Mouse (Mus musculus): ENCODE data around the gene Pcdh15. TPM values are rescaled to one million over a fixed set of nuclear protein-coding genes. Genes with fewer than 3 reads are reported as not detected.

Gene Pcdh15
- total RNA-seq (2017): not detected in 2 replicates

GRCm38 (mm10) chr10:73098966-73099845 is at the start of gene Pcdh15:
TSS of gene Pcdh15 (plus strand) at chr10:73099342.
- ATAC-seq (replicated peaks; ENCODE audit: low read depth, poor library complexity, severe bottlenecking): no peak

DNA sequence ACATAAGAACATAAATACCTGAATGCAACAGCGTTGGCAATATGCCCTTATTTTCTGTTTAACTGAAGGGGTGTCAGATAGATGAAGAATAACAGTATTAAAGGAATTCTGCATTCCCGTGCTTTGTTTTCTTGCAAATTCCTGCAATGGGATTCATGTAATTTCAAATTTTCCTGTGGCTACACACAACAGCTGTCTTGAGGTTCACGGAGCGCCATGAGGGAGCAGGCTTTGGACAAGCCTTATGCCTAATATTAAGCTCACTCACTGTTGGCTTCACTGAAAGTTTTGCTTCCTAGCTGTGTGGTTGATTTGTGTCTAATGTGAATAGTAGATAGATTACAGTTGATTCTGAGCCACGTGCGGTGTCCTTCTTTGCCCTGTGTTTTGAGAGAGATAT is 47.1 kb upstream of the Pcdh15 start:
- no peak for ATAC-seq (replicated peaks; ENCODE audit: low read depth, poor library complexity, severe bottlenecking)

- no peak for ATAC-seq (replicated peaks; ENCODE audit: low read depth, poor library complexity, severe bottlenecking)
These were observed 39.4 kb upstream of the Pcdh15 start for GRCm38 (mm10) chr10:73059726-73060230.

- no peak for ATAC-seq (replicated peaks; ENCODE audit: low read depth, poor library complexity, severe bottlenecking)
These were observed 12.4 kb upstream of the Pcdh15 start for GRCm38 (mm10) chr10:73086703-73087102.

GRCm38 (mm10) chr10:73096531-73097135 is 2.5 kb upstream of the Pcdh15 start:
- ATAC-seq (replicated peaks; ENCODE audit: low read depth, poor library complexity, severe bottlenecking): no peak

- no peak for ATAC-seq (replicated peaks; ENCODE audit: low read depth, poor library complexity, severe bottlenecking)
These were observed 2.0 kb upstream of the Pcdh15 start for GRCm38 (mm10) chr10:73097176-73097575.

- peak; percentile 91 for ATAC-seq (replicated peaks; ENCODE audit: low read depth, poor library complexity, severe bottlenecking)
These were observed 1.2 kb upstream of the Pcdh15 start for GRCm38 (mm10) chr10:73097979-73098378.

DNA sequence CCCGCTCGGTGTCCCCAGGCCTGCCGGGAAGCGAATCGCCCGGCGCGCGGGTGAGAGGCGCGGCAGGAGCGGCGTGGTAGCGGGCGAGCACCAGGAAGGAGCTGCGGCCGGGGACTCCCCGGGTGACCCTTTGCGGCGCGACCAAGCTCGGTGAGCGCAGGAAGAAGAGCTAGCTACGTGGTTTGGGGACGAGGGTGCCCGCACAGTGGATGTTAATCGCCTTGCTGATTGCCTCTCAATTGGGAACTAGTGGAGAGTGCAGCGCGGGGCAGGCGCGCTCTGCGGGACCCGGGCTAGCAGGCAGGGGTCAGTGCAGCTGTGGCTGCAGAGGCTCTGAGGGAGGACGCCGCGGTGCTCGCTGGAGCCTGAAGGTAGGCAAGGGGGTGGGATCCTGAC is 702 bp downstream of the Pcdh15 start:
- ATAC-seq (replicated peaks; ENCODE audit: low read depth, poor library complexity, severe bottlenecking): no peak

- ATAC-seq (replicated peaks; ENCODE audit: low read depth, poor library complexity, severe bottlenecking): no peak
These were observed 4.3 kb downstream of the Pcdh15 start for GRCm38 (mm10) chr10:73103383-73103994.

DNA sequence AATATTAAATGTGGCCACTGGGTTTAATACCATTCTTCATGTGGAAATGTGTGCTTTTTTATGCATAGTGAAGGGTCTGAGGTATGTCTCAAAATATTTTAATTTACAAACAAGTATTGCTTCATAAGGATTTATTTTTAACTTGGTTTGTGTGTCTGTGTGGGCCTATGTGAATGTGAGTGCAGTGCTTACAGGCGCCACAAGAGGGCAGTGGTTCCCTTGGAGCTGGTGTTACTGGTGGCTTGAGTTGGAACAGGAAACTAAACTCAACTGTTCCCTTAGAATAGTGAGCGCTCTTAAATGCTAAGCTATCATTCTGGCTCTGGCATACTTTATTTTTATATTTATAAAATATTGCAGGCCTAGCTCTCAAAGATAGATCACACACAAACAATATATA is 6.8 kb downstream of the Pcdh15 start:
- ATAC-seq (replicated peaks; ENCODE audit: low read depth, poor library complexity, severe bottlenecking): no peak

- no peak for ATAC-seq (replicated peaks; ENCODE audit: low read depth, poor library complexity, severe bottlenecking)
These were observed 38.8 kb downstream of the Pcdh15 start for GRCm38 (mm10) chr10:73137985-73138384.

DNA sequence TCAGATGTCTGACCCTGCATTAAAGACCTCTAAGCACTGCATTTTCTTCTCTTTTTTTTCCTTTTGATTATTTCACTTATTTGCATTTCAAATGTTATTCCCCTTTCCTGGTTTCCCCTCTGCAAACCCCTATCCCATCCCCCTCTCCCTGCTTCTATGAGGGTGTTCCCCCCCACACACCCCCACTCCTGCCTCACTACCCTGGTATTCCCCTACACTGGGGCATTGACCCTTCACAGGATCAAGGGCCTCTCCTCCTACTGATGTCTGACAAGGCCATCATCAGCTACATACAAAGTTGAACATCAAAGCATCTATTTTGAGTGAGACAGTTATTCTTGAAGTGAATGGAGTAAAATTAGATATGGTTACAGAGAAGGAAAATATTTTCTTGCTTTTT is 48.4 kb downstream of the Pcdh15 start:
- ATAC-seq (replicated peaks; ENCODE audit: low read depth, poor library complexity, severe bottlenecking): no peak

DNA sequence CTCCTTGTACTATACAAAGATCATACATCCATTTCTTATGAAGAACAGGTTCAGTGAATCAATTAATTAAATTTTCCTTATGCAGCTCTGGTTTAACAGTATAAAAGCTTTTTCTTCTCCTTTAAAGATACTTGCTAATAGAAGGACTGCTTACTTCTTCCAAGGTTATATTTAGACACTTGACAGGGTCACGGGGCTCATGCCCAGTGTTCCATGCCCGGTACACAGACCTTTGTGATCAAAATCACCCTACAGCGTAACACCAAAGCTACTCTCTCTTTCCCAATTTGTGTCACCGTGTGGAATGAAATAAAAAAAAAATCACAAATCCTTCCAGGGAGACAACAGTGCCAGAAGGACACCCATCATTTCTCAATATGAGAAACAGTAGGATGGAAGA is 48.8 kb downstream of the Pcdh15 start:
- no peak for ATAC-seq (replicated peaks; ENCODE audit: low read depth, poor library complexity, severe bottlenecking)

GRCm38 (mm10) chr10:73154544-73154943 is 55.4 kb downstream of the Pcdh15 start:
- ATAC-seq (replicated peaks; ENCODE audit: low read depth, poor library complexity, severe bottlenecking): no peak

DNA sequence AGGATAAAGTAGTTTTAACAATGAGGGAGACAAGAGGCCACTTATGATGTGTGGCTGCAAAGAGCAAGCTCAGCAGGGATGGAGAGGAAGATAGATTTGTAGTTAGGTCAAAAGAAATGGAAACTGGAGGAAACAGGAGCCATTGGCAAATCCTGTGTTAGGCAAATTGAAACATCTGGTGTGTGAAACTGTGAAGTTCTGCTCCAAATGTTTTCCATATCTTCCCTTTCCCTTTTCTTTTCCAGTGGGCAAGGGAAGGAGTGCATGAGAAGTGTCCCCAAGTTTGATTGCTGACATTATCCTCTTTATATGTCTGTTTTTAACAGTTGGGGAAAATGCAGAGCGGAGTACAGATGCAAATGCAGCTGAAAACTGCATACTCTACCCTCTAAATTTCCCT is 62.6 kb downstream of the Pcdh15 start:
- ATAC-seq (replicated peaks; ENCODE audit: low read depth, poor library complexity, severe bottlenecking): no peak

DNA sequence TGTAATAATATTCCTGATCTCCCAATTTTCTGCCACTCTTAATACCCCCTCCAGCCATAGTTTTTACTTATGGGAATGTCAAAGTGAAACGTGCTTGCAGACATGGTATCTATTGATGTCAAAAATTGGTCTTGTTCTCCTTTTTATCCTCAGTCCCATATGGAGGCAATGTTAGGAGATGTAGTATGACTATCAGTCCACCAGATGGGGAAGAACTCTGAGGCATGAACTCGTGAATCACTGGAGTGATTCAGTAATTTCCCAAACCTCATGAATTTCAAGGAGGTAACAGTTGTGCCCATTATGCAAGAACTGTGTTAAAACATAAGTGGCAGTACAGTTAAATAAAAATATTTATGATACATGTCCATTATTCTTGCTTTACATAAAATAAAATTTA is 116.9 kb downstream of the Pcdh15 start:
- no peak for ATAC-seq (replicated peaks; ENCODE audit: low read depth, poor library complexity, severe bottlenecking)

DNA sequence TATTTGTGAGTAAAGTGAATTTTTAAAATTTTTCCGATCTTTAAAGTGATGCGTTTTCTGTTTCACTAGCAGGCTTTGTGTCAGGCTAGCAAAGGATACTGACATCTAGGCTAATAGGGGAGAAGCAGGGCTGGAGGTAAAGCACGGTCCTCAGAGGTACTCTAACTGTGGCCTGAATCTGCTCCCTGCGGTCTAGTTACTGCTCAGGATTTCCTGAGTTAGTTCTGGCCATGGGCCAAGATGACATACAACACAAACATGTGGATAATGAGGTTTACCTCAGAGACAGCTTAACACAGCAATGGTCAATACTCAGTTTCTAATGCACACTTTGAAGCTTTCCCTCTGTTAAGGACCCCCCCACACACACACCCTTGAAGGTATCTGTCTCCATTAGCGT is 143.2 kb downstream of the Pcdh15 start:
- ATAC-seq (replicated peaks; ENCODE audit: low read depth, poor library complexity, severe bottlenecking): no peak

- no peak for ATAC-seq (replicated peaks; ENCODE audit: low read depth, poor library complexity, severe bottlenecking)
These were observed 181.3 kb downstream of the Pcdh15 start for GRCm38 (mm10) chr10:73280438-73280837.

DNA sequence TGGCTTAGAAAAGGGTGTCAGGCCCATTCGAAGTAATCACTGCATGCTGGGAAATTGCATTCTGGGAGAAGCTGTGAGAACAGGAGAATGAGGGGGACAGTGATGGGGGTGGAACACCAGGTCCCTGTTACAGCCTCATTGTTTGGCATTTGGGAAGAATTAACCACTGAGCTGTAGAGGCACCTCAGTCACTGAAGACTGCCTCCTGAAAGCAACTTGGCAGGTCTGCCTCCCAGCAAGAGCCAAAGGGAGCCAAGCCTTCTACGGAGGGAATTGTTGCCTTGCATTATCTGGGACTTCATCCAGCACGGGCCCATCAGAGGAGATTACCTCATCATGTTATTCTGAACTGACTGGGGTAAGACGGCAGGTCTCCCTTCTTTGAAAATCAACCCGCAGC is 197.3 kb downstream of the Pcdh15 start:
- no peak for ATAC-seq (replicated peaks; ENCODE audit: low read depth, poor library complexity, severe bottlenecking)

GRCm38 (mm10) chr10:73301951-73302350 is 202.8 kb downstream of the Pcdh15 start:
- no peak for ATAC-seq (replicated peaks; ENCODE audit: low read depth, poor library complexity, severe bottlenecking)

- no peak for ATAC-seq (replicated peaks; ENCODE audit: low read depth, poor library complexity, severe bottlenecking)
These were observed 207.5 kb downstream of the Pcdh15 start for GRCm38 (mm10) chr10:73306677-73307076.

Measured in common myeloid progenitor, adult 5-6 weeks (primary cell).